Mouse (Mus musculus): ENCODE data around the gene Sgcd. TPM values are rescaled to one million over a fixed set of nuclear protein-coding genes. Genes with fewer than 3 reads are reported as not detected.

The Sgcd gene
- 10 to 100 TPM; 10.1 to 21.0 TPM for total RNA-seq (2021)
- polyA plus RNA-seq (2012; rRNA removed): 0.89 and 0.93 TPM in 2 replicates
- long read RNA-seq, partial matches to known transcripts: 1 of 7 reads
- long read RNA-seq, other reads (novel, unspliced or antisense): 2 of 7 reads

DNA sequence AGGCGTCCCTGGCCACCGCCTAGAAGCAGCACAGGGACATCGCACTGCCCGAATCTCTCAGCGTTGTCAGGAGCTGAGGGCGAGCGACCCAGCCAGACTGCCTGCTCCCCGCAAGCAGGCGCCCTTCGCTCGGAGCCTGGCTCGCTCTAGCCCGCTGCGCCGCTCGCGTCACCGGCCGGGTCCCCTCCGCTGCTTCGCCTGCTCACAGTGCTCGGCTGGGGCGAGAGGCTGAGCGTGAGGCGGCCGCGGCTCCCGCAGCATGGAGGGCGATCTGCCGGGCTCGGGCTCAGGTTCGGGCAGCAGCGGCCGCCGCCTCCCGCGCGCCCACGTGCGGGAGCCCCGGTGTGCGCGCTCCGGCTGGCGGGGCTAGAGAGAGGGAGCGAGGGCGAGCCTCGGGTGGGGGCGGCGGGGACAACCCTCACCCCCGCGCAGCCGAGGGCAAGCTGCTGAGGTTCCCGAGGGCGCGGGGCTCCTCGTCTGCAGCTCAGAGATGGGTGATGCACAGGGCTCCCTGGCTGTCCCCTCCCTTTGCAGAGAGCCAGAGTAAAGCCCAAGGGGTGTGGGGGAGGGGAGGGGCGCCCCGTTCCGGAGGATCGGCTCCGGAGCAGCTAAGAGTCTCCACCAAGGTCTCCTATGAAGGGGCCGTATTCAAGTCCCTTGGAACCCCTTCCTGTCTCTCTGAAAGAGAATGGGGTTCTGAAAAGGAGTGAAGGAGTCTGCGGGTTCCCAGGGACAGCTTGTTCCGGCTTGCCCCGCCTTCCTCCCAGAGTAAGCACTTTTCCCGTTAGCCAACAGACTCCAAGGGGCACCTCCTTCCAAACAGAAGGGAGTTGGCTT is at the start of gene Sgcd:
Gene Sgcd, minus strand, starts transcription at position 273 of the 837 bp plus-strand sequence.
- DNase-seq: peak; percentile 51

DNA sequence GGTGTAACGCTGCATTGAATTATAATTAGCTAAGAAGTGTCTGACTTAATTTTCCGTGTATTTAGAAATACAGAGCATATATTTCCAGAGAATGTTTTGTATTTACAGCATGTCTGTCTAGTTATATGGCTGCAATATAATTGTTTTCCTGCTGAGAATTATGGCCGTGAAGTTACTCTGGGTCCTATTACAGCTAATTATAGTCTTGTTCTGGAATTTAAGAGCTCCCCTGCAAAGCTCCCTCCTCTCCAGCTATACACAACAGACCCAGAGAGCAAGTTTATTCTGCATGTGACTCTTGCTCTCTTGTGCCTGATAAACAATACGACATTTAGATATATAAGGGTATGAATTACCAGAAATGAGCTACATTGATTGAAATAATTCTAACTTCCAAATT is 49.3 kb upstream of the Sgcd start:
- DNase-seq: no peak

DNA sequence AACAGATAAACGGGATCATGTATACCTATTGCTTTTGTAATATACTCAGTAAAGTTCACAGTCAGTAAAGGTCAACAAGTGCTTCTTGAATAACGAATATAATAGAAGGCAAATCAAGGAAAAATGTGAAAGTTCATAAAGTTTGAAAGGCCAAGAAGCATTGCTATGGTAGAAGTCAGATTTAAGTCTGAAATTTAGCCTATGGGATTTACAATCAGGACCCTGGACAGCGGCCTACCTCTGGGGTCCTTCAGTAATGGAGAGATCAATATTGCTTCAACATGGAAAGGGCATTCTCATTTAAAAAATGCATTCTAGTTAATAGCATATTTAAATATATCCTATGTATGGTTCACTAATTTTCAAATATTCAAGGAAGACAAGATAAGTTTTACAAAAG is 24.1 kb upstream of the Sgcd start:
- no peak for DNase-seq

GRCm38 (mm10) chr11:47988333-47988696 is 454 bp downstream of the Sgcd start:
- no peak for DNase-seq

- DNase-seq: no peak
Observed at GRCm38 (mm10) chr11:47987893-47988267, 889 bp downstream of the Sgcd start.

DNA sequence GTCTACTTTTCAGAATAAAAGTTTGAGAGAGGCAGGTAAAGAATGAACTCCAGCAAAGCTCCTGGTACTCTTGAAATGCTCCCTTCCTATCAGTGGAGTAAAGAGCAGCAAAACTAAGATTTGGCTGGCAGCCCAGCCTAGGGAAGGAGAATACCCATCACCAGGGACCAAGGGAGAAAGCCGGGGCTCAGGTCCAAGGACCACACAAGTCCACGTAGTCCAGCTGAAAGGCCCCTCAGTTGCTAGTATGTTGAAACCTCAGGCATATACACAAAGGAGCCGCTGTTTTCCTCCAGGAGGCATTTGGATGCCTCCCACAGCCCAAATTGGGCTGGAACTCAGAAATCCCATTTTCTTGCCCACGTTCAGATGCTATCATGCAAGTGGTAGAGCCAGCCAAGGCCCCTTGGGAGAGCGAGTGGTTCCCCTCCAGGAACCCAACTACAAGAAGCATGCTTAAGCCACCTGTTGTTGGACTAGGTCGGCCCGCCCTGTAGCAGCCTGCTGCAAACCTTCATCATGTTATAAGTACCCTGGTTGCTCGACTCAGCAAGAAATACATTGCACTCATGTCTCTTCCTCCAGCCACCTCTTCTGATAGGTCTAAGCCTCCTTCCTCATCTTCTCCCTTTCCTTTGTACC is 1.4 kb downstream of the Sgcd start:
- DNase-seq: no peak

- no peak for DNase-seq
Observed at GRCm38 (mm10) chr11:47982152-47982551, 6.6 kb downstream of the Sgcd start.

DNA sequence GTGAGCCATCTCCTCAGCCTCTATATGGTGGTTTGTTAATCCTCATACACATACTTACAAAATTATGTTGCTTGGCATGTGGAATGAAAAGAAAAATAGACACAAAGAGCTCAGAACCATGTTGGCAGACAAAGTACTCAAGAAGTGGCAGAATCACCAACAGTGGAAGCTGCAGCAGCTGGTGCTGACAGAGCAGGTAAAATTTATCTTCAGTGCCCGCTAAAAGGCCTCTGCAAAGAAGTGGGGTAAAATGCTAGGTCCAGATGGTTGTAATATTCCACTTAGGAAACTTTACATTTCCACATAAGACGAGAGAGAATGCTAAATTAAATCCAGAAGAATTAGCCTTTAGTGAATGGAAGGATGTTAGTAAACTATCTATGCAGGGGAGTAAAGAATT is 7.7 kb downstream of the Sgcd start:
- DNase-seq: no peak

- no peak for DNase-seq
Observed at GRCm38 (mm10) chr11:47953291-47953690, 35.5 kb downstream of the Sgcd start.

- DNase-seq: peak; percentile 1
Observed at GRCm38 (mm10) chr11:47952366-47952765, 36.4 kb downstream of the Sgcd start.

DNA sequence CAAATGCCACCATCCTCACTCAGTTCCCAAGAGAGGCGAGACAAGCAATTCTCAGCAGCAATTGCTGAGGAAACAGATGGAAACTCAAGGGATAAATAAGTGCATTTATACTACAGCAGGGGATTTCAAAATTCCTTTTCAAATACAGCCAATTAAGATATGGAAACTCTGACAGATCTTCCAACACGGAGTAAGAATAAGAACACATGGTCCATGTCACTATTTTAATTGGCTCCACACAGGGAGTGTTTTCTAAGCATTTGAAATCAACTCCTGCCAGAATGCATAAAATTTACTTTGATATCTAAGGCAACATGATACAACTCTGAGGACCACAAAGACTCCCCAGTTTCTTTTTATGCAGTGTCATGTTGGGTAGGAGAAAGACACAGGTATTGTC is 49.0 kb downstream of the Sgcd start:
- no peak for DNase-seq

DNA sequence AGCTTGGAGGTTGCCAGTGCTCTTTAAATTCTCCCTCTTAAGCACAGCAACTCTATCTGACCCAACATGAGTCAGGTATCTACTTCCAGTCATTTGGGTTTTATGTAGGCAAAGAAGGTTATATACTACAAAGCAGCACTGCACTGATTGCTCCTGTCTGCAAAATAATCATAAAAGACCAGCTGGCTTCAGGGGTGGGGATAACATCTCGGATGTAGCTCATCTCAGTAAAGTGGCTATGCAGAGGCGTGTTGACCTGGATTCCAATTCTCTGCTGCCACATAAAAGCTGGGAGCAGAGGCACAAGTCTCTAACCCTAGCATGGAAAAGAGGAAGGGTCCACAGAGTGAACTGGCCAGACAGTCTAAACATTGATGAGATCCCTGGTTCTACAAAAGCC is 71.2 kb downstream of the Sgcd start:
- no peak for DNase-seq

- no peak for DNase-seq
Observed at GRCm38 (mm10) chr11:47891617-47892172, 97.1 kb downstream of the Sgcd start.

DNA sequence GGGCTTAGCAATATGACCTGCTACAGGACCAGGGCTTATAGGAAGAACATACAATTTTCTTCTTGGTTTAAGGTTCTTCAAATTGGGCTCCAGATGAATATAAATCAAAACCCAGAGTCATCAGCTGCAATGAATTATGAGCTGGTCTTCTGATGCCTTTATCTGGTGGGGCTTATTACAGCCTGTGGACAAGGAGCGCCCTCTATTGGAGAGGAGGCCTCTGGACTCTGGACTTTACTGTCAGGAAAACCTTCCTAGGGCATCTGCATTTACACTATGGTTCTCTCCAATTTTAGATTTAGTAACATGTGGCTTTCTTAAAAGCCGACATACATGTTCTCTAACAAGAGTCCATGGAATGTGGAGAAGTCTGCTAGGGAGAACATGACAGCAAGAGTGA is 98.5 kb downstream of the Sgcd start:
- DNase-seq: no peak

GRCm38 (mm10) chr11:47885310-47885709 is 103.5 kb downstream of the Sgcd start:
- DNase-seq: no peak

DNA sequence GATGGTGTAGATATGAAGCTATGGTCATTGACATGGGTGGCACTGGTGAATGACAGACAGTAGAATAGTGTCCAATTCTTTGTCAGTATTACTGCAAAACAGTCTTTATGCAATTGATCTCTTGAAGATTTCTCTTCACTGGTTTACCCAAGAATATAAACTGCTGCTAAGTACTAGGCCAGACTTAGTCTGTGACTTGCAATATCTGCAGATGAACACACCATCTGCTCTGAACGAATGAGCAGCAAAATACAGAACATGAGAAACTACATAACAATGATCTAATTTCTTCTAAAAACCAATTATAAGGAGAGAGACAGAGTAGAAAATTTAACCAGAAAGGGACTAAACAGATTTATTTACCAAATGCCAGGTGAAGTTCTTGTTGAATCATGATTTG is 105.2 kb downstream of the Sgcd start:
- DNase-seq: no peak

- no peak for DNase-seq
Observed at GRCm38 (mm10) chr11:47876633-47877170, 112.1 kb downstream of the Sgcd start.

DNA sequence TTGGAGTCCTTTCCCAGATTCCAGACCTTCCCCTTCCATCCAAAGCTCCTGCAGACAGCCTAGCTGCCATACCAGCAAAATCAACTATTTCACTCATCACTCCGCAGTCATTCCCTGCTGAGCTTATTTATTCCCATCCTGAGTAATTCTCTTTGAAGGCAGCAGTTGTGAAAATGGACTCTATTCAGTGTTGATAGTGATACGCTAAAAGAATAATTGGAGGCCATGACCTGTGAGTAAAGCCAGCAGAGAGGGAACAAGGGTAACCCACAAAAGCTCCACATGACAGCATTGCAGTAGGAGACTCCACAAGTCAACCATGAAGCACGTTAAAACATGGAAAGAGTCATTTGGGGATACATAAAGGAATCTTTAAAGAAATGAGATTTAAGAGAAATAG is 142.9 kb downstream of the Sgcd start:
- no peak for DNase-seq

DNA sequence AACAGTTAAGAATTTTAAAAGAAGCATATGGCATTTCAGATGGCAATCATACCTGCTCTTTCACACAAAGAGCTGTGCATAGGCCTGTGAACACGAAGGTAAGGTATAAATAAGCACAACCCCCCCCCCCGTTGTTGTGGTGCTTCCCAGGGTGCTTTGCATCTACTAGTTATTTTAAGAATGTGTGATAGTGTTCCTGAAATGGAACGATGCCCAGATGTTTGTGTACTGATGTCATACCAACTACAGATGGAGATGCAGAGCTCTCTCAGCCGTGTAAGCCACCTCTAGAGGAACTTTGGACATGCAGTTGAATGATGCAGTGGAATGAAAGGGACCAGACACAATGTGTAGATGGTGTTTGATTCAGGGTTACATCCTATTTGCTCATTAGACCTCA is 155.5 kb downstream of the Sgcd start:
- no peak for DNase-seq

GRCm38 (mm10) chr11:47810307-47810706 is 178.5 kb downstream of the Sgcd start:
- no peak for DNase-seq

DNA sequence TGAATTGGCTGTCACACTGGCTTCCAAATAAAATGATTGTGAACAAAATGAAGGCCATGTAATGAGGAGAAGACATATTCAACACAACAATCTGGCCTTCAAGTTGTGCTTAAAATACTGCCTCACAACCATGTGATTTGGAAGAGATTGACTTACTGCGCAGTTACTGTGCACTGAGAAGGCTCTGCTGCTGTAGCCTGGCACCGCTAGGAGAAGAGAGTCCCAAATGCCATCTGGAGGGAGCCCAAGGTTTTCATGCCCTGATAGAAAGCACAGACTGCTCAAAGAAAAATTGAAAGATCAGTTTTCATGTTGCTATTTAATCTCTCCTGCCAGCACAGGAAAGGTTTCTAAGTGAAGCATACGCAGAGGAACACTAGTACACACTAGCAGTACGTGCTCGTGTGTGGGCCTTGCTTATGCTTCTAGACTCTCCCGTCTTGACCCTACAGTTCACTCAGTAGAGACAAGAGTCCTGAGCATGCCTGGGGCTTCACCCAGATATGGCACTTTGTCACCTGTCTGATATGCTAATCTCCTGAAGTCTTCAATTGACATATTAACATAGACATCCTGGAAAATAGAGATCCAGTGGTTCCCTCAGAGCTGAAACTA is 184.6 kb downstream of the Sgcd start:
- no peak for DNase-seq

DNA sequence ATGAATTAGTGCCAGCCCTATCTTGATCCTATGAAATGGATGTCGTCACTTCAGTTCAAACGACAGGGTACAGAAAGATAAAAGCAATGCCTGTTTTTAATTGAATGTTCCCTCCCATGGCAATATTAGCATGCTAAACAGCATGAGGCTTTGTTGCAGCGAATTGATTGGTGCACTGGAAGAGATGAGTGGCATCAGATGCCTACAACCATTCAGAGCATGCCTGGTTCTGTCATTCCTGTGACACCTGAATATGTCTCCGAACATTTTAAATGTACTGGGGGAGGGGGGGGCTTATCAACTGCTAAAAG is 210.9 kb downstream of the Sgcd start:
- no peak for DNase-seq
